Mouse (Mus musculus) megakaryocyte-erythroid progenitor cell, adult 5-6 weeks (primary cell): ENCODE measurements around the gene Apold1. TPM values are rescaled to one million over a fixed set of nuclear protein-coding genes. Genes with fewer than 3 reads are reported as not detected.
A peak's percentile ranks its signal among the peaks of the same experiment; 100 is the strongest.

Experiments
- ATAC-seq: replicated peaks from 2 replicates; pipeline ENCODE4 v1.8.0; 2016; ENCODE audit warnings: mild to moderate bottlenecking, inconsistent platforms; ENCODE audit not compliant: severe bottlenecking, poor library complexity, low FRiP score, low TSS enrichment
- total RNA-seq, 2 experiments: library from RNA; stranded (forward) in 1 of 2; stranded (reverse) in 1 of 2; fragments of 200-1000, 215-1000 nt in 1 of 2; fragments of >200 nt in 1 of 2; fragmentation: Nextera tagmentation in 1 of 2; gene quantifications; 2 replicates each; pipeline ENCODE4 v1.2.3; 2014 to 2017

Apold1 gene
- total RNA-seq, 2 experiments from 2014 or later, result 0.66 to 0.90 TPM

- no peak for ATAC-seq
Measured at GRCm38 (mm10) chr6:134968326-134968725, 13.2 kb upstream of the Apold1 start.

- ATAC-seq, result no peak
Measured at GRCm38 (mm10) chr6:134969498-134969897, 12.0 kb upstream of the Apold1 start.

- ATAC-seq, result peak; percentile 95
Measured at GRCm38 (mm10) chr6:134972096-134972495, 9.4 kb upstream of the Apold1 start.

DNA sequence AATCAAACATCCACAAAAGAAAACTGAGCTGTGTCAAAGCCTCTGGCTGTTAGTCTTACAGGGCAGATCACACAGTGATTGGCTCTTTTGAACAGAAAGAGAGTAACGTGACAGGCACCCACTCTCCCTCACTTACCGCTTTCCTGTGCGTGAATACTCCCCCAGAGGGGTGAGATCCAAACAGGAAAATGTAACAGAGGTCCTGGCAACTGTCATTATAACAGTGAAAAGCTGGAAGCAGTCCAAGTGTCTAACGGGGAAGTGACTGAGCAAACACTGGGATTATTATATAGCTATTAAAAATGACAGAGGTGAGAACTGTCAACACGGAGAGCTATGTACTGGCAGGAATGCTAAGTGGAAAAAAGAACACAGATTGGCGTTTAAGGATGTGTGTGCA, 4.9 kb upstream of the Apold1 start:
- no peak for ATAC-seq

- peak; percentile 67 for ATAC-seq
Measured at GRCm38 (mm10) chr6:134983529-134984370, 2.2 kb downstream of the Apold1 start.

GRCm38 (mm10) chr6:134984748-134985147, 3.2 kb downstream of the Apold1 start:
- peak; percentile 89 for ATAC-seq

- ATAC-seq, result no peak
Measured at GRCm38 (mm10) chr6:134988377-134988776, 6.9 kb downstream of the Apold1 start.

DNA sequence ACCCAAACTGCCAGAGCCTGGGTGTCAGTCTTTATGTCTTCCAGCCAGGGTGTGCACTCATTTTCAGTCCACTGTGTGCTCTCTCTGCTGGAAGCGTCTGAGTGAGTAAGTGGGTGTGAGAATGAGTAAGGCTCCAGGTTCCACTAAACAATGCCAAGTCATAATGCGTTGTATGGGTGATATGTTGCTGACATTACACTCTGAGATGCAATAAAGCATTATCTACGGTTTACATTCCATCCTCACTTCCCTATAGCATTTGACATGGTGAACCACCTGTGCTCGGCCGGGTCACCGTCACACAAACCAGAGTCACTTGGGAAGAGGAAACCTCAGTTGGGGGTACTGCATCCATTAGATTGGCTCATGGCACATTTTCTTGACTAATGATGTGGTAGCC, 9.2 kb downstream of the Apold1 start:
- no peak for ATAC-seq

DNA sequence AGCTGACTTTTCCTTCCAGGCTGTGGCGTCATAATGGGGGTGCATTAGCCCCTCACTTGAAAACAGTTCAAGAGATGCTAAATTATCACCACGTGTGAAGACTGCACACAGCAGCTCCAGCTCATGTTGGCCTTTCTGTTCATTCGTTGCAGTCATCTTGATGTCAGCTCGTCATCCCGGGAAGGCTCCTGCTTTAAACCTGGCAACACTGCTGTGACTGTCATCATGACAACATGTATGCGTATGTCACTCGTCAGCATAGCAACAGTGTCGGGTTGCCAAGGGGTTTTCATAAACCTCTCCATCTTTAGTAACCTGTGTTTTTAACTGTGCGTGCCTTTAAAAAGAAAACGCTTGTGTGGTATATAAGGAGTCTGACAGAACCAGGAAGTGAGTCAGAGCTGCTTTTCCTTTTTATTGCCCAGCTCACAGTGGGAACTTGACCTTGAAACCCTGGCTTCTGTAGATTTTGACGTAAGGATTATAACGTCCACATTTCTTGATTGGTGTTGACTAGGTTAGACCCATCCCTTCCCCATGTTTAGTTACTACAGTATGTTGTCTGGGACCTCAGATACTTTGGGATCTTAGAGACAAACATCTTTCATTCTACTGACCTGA, 12.6 kb downstream of the Apold1 start:
- ATAC-seq, result no peak

DNA sequence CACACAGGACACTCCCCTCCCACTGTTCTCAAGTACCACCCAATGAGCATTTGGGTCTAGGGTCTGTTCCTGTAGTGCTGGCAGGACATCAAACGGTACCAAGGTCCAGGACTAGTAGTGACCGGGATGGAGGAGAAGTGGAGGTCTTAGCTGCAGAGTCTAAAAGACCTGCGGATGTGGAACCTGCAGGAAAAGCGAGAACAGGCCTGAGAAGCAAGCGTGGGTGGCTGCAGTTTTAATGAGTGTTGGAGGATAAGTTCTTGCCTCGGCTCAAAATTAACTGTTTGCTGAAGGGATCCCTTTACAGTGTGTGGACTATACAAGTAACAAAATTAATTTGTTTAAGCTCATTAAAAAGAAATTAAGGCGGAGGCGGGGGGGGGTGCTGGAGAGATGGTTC, 13.5 kb downstream of the Apold1 start:
- no peak for ATAC-seq

DNA sequence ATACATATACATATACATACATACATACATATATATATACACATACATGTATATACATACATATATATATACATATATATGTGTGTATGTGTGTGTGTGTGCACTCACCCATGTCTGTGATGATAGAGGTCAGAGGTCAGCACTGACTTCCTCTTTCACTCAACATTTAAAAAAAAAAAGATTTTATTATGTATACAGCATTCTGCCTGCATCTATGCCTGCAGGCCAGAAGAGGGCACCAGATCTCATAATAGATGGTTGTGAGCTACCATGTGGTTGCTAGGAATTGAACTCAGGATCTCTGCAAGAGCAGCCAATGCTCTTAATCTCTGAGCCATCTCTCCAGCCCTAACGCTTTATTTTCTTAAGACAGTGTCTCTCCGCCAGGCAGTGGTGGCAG, 15.4 kb downstream of the Apold1 start:
- no peak for ATAC-seq

DNA sequence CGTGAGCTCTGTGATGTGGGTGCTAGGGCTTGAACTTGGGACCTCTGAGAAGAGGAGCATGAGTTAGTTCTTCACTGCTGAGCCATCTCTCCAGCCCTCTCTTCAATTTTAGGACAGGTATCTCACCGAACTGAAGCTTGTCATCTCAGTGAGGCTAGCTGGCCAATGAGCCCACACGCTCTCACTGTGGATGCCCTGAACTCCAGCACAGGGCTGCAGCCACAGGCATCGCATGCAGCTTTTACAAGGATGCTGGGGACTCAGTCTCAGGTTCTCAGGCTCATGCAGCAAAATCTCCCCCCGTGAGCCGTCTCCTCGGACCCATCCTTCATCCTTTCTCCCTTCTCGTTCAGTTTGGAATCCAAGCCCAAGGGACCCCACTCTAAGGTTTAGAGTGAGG, 16.6 kb downstream of the Apold1 start:
- ATAC-seq, result no peak

DNA sequence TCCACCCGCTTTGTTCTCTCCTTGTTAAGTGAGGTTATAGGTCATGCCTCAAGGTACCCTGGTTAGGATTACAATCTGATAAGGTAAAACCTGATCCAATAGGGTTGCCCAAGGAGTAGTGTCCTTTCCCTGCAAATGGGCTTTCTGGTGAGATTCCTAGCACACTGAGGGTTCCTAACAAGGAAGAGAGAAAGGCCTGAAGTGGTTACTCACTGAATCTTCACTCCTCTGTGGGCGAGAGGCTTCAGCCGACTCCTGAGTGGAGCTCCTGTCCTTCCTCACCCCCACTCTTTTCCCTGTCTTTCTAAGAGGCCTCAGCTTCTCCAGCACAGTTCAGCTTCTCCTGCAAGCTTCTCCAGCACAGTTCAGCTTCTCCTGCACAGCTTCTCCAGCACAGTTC, 17.3 kb downstream of the Apold1 start:
- no peak for ATAC-seq

- no peak for ATAC-seq
Measured at GRCm38 (mm10) chr6:135000272-135000671, 18.8 kb downstream of the Apold1 start.

- ATAC-seq, result no peak; the same call in 1 of the 2 replicates
Measured at GRCm38 (mm10) chr6:135001991-135002390, 20.5 kb downstream of the Apold1 start.

DNA sequence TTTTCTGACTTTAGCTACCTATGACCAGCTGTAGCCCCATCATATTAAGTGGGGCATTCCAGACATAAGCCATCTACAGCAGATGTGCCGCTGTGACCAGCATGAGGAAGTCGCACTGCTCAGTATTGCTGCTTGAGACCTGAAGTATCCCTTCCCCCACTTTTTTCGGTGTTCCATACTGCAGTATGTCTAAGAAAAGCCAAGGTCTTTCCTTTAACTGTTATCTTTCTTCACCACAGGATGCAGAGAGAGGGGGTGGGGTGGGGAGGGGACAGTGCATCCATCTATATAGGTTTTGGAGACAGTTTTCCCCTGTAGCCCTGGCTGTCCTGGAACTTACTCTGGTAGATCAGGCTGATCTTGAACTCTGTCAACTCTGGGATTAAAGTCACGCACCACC, 24.9 kb downstream of the Apold1 start:
- ATAC-seq, result peak; percentile 46

GRCm38 (mm10) chr6:135011048-135011733, 29.7 kb downstream of the Apold1 start, which contains the start of gene Ddx47:
Ddx47 (plus strand) TSS chr6:135011612.
- ATAC-seq, result peak; percentile 95

GRCm38 (mm10) chr6:135011734-135012116, 30.2 kb downstream of the Apold1 start:
- ATAC-seq, result peak; percentile 35

GRCm38 (mm10) chr6:135017211-135017610, 35.7 kb downstream of the Apold1 start:
- peak; percentile 50 for ATAC-seq

GRCm38 (mm10) chr6:135019564-135019963, 38.0 kb downstream of the Apold1 start:
- ATAC-seq, result no peak
